Mouse (Mus musculus): Measurements from ENCODE around the gene Tuft1.
"Not testable (repeated sequence)": the region's sequence is repeated elsewhere in the genome, so short reads cannot be mapped to it uniquely, and the experiment has no call there.

- TF ChIP-seq CTCF (IDR thresholded peaks at IDR 0.05; ENCODE audit: low read depth, low read length); POLR2A (IDR thresholded peaks at IDR 0.05; ENCODE audit: insufficient read depth, low read length); EP300 (IDR thresholded peaks at IDR 0.05; ENCODE audit: insufficient read depth, low read depth, low read length): not testable (repeated sequence)
Measured at GRCm38 (mm10) chr3:94665896-94666295, 7.2 kb upstream of the Tuft1 start.
